In the genomic region with DNA sequence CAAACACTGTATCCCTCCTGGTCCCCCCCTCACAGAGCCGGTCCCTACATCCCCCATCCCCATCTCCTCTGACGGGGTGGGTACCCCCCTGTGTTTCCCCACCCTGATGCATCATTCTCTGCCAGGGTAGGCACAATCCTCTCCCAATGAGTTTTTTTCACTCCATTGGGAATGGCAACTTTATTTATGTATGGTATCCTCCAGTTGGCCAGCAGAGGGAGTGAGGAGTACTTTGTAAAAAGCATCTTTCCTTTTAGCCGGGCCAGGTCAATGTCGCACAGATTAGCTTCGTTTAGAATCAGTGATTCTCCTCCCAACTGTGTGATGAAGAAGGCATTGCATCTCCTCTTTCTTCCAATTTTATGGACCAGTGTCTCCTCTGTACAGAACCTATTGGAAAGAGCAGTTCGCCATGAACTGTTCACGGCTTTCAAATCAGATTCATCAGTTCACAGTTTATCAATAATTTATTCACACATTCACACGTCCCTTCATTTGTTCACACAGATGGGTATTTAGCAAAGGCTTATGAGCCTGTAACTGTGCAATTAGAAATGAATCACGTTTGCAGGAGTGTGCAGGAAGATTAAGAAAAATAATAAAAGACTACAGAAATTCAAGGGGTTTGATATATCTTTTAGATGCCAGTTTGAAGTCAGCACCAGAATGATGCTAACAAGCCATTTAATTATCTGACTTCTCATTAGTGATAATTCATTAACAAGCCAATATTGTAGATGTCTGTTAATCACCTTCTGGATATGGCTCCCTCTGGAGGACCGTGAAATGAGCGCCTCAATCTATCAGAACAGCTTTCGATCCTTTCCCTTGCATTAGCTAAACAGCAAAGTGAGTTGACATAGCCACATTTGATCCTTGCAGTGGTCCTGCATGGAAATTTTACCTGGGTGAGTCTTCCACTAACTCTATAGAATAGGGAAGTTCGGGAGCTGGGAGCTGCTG, we compare ENCODE assay signal across 7 mouse cellular contexts.
DNase-seq lines count a peak whose midpoint lies in the region.

No protein-coding gene starts in this region.

- no peaks in the 10 kb centered on the region for H3K27me3 ChIP-seq in forebrain, embryonic 10.5 days (ENCODE audit: poor library complexity, severe bottlenecking)

- WGBS in forebrain, embryonic 10.5 days: 69% methylated on average over 13 of the region's 13 CpGs

- H3K4me3 ChIP-seq in forebrain, embryonic 10.5 days: no peak overlapping the region

- no peaks in the 10 kb centered on the region for H3K9me3 ChIP-seq in forebrain, embryonic 10.5 days

- no peak overlapping the region for H3K27ac ChIP-seq in forebrain, embryonic 10.5 days

- DNase-seq in testis, postnatal 10 days (ENCODE audit: low spot score): peak; percentile 40
- no peak for DNase-seq in testis, postnatal 14 days (ENCODE audit: low spot score)
- peak; percentile 17 for DNase-seq in forebrain, embryonic 10.5 days (ENCODE audit: extremely low spot score, low spot score)
- peak; percentile 24 to 25 for DNase-seq in kidney, postnatal 4 days
- peak; percentile 41 for DNase-seq in mesoderm, embryonic 11.5 days (ENCODE audit: low read depth, low spot score)
- no peak for DNase-seq in thymus, postnatal 36 days
- no peak for DNase-seq in adrenal gland, adult 18-20 months (ENCODE audit: low spot score in 2 of 2)

- no peaks in the 10 kb centered on the region for H3K36me3 ChIP-seq in forebrain, embryonic 10.5 days (replicated peaks)

- no peaks in the 10 kb centered on the region for H3K4me1 ChIP-seq in forebrain, embryonic 10.5 days

Comparison
In these comparisons a context has a peak if more than half of its experiments do, and no peak if none do; other contexts are left out.
1. DNase-seq: peak in testis, postnatal 10 days (single experiment), forebrain, embryonic 10.5 days (single experiment), kidney, postnatal 4 days (2 of 2) and mesoderm, embryonic 11.5 days (single experiment); none in testis, postnatal 14 days (single experiment), thymus, postnatal 36 days (0 of 2) and adrenal gland, adult 18-20 months (0 of 2).